Mouse (Mus musculus): ENCODE measurements around the gene Sspn.

DNA sequence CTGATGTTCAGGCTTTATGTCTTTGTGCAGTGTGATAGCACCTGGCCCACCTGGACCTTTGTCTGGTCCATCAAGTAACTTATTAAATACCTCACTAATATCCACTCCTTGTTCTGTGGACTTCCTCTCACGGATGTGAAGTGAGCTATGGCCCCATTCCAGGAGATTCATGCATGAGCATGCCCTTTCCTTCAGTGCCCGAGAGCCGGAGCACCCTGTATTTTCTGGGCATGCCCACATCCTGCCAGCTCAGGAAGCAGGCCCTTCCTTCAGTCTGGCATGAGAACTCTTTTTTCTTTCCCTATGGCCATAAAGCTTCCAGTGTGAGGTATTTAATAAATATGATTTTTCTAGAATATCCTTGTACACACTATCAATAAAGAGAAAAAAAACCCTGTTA, 21.2 kb downstream of the Sspn start:
- no peak for TF ChIP-seq CTCF (IDR thresholded peaks at IDR 0.05; ENCODE audit: control insufficient read depth, insufficient read depth, insufficient read length)
- no peak for TF ChIP-seq CEBPB (IDR thresholded peaks at IDR 0.05; ENCODE audit: low read depth)
- TF ChIP-seq USF1 (IDR thresholded peaks at IDR 0.05; ENCODE audit: low read depth) = no peak
- no peak for TF ChIP-seq MYOD1 (IDR thresholded peaks at IDR 0.05; ENCODE audit: control insufficient read depth, insufficient read length, low read depth)
- TF ChIP-seq MAX (IDR thresholded peaks at IDR 0.05) = no peak

Data from C2C12 (cell line).